Mouse (Mus musculus) heart, adult 8-10 months (tissue): ENCODE measurements around the gene Cdc20. TPM values are rescaled to one million over a fixed set of nuclear protein-coding genes. Genes with fewer than 3 reads are reported as not detected.

Source experiments
- DNase-seq: peaks from one replicate; pipeline ENCODE4 v3.0.0; 2022; ENCODE audit warnings: low spot score
- total RNA-seq, 4 experiments: library from RNA; stranded (reverse); gene quantifications; 2 replicates each; pipeline ENCODE4 v1.2.4; 2022

The Cdc20 gene
- total RNA-seq = 1 to 10 TPM in 3 of 4 experiments, under 1 TPM in 1; 0.47 to 1.4 (median 1.0) TPM

GRCm38 (mm10) chr4:118436820-118437603, at the start of gene Cdc20:
Gene Cdc20, minus strand, starts transcription at chr4:118437352.
- peak; percentile 93 for DNase-seq

DNA sequence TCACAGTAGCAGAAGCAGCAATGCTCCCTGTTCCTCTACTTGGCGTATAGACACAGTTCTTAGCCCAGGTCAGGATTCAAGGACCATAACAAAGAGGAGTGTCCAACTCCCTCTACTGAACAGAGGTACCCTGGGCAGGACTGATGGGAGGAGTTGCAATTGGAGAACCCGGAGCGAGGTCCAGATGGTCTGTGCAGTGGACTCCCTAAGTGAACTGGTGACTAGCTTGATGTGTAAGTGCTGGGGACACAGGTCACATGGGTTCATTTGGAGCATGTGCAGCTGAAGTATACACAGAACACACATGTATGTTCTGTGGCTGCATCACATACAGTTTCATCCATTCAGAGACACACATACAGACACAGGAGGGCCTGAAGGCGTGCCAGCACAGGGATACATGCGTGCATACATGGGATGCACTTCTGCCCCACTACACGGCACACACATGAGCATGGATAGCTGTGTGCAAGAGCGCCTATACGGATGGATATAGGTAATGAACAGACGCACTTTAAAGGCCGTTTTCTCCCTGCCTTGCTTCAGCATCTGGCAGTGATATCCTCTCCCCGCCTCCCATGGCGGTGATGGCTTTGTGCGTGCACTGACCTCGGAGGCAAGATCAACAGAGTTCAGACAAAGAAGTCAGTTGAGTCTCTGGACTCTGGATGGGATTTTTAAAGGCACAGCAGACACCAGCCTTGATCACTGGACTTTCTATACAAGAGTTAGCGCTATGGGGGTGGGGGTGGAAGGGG, 39.8 kb upstream of the Cdc20 start:
- no peak for DNase-seq

DNA sequence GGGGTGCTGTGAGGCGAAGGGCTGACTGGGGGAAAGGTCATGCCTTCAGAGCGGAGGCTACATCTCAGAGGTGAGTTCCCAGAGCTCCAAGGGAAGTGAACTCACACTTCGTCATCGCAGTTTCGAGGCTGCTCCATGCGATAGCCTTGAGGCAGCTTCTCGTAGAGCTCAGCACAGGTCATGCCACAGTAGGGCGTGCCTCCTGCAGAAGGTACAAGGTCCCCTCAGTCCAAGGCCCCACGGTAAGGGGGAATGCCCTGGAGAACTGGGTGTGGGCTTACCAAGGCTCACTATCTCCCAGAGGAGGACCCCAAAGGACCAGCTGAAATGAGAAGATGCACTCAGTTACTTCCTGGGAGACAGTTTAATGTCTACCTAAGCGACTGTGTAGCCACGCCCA, 35.5 kb upstream of the Cdc20 start:
- no peak for DNase-seq

- no peak for DNase-seq
Observed at GRCm38 (mm10) chr4:118471281-118471680, 34.1 kb upstream of the Cdc20 start.

DNA sequence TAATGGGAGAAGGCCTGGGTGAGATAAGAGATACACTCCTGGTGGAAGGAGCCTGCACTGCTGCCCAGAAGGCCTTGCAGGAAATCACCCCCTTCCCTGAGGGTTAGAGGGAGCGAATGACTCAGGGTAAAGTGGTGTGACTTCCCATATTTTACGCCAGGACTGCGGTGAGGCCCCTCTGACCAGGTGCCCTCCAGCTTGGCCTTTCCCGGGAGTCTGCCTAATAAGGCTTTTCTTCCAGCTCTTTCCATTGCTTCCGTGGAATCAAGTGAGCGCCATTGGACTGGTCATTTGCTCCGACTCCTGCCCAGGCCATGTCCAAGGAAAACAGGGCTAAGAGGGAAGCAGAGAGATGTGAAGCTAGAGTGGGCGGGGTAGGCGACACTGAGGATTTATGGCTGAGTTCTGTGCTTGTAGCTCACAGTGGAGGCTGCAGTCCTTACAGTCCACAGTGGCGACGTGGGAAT, 28.6 kb upstream of the Cdc20 start:
- no peak for DNase-seq

DNA sequence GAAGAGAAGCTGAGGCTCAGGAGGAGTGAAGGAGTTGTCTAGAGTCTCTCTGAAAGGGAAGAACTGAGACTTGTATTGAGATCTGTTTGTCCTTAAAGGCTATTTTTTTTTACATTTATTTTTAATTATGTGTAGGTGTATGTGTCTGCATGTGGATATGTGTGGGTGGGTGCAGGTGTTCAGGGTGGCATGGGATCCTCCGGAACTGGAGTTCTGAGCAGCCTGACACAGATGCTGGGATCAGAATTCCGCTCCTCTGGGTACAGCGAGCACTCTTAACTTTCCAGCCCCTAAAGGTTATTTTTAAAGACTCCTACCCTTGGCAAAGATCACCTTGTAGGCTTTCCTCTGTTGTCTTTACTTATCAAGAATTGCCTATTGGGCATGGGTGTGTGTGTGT, 27.8 kb upstream of the Cdc20 start:
- no peak for DNase-seq

DNA sequence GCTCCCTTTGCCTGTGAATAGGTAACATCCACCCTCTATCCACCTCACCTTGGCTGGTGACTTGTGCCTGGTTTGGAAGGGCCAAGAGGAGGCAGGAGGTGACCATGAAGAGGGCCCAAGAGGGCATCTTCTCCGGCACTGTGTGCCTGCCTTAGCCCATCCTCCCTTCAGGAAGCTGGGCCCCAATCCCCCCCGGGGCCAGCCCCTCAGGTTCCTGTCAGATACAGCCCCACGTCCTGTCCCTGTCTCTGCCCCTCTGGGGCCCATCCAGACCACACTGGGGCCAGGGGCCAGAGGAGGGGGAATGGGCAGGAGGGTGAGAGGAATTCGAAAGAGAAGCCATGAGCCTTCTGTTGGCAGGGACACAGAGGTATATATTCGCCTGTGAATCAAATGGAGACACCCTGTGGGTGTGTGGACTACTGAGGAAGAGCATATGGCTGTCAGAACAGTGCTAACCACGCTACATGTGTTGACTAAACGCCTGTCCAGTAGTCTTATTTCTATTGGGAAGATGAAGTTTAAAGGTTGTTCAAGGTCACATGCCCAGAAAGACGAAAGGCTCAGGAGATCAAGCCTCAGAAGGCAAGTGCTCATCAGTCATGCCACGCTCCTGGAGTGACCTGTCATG, 20.3 kb upstream of the Cdc20 start, which contains the start of gene Mpl:
Gene Mpl (minus strand): TSS at position 169 of the 631 bp plus-strand sequence.
- DNase-seq = no peak

- no peak for DNase-seq
Observed at GRCm38 (mm10) chr4:118446415-118447153, 9.4 kb upstream of the Cdc20 start.

DNA sequence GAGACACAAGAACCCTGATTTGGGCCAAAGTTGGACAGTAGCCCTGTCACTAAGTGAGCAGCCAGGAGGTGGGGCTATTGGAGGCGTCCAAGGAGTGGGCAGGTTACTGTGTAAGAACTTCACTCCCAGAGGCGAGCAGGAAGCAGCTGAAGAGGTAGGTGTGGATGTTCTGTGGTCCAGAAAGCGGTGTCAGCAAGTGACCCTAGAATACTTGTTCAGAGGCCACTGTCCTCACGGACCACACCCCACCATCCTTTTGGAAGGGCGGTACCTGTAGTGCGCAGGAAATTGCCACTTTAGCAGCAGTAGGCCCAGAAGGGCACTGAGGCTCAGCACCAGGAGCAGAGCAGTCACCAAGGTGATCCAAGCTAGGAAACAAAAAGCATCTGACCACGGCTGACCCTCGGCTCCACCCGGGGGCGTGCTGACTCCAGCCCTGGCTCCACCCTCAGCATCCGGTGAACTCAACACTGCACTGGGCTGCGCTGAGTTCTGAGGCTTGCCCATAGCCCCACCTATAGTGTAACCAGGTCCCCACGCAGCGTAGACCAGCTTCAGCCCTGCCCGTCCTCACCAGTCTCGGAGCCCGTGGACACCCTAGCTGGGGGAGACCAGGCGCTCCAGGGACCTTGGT, 8.7 kb upstream of the Cdc20 start:
- DNase-seq = peak; percentile 59

- no peak for DNase-seq
Observed at GRCm38 (mm10) chr4:118445088-118445487, 7.9 kb upstream of the Cdc20 start.

GRCm38 (mm10) chr4:118437829-118438253, 689 bp upstream of the Cdc20 start:
- peak; percentile 60 for DNase-seq

DNA sequence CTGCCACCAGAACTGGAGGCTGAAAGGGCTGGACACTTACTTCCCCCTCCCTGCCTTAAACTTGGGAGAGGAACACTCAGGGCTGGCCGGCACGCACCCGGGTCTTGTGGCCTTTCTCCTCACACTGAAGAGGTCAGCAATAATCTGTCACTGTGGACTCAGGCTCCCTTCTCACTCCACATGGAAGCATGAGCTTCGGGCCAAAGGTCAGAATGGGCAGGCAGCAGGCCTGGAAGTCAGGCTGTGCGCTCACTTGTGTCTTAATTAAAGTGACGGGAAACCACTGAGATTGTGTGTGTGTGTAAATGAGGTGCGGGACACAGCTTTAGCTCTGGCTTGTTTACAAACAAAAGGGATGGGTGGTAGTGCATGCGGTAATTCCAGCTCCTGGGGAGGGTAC, 4.8 kb downstream of the Cdc20 start:
- no peak for DNase-seq

DNA sequence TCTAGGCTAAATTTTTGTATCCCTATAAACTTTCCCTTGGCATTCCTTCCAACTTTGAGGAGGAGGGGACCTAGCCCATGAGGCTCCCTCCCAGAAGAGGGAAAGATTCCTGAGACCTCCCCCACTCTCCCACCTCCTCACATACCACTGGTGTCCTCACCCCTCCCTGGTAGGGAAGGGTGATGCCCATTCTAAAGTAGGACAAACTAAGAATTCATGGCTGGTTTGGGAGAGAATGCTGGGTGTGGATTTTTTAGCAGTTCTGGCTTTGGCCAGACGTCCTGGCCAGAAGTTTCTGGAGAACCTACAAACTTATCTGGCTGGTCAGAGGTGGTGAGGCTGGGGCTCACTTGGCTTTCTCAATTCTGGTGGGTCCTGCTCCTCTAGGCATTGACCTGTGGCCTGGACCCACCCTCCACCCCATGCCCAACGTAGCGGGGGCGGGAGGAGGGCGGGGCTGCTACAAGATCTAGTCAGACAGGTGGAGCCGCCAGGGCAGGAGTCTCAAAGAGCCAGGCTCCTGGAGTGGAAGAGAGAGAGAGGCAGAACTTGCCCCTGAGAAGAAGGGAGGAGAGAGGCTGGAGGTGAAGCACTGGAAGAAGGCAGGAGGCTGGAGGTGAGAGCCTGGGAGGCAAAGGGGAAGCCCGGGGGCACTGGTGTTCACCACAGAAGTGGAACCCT, 7.8 kb downstream of the Cdc20 start:
- no peak for DNase-seq

DNA sequence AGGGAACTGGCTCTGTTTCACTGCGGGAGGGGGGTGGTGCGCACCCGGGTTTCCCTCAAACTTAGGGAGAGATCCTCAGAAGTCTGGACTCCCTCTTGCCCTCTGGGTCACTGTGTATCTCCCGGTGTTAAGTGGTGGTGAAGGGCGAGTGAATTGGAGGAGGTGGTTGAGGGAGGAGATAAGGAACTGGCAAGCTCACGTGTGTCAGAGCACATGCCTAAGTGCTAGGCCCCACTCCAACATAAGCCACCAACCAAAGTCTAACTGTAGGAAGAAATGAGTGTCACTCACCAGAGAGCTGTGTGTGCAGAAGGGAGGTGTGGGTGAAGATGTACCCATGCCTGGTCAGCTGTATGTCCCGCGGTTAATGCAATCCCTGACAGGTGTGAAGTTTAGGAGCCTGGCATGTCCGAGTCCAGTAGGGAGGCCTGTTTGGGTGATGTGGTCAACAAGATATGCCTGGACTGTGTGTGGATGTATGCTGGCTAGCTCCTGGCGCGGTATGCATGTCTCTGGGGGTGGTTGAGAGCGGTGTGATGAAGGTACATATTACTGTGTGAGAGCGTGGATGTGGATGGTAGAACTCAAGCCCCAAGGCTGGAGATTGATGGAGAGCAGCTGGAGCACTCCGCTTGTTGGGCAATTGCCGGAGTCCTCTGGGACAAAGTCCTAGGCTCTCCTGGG, 8.5 kb downstream of the Cdc20 start:
- no peak for DNase-seq

DNA sequence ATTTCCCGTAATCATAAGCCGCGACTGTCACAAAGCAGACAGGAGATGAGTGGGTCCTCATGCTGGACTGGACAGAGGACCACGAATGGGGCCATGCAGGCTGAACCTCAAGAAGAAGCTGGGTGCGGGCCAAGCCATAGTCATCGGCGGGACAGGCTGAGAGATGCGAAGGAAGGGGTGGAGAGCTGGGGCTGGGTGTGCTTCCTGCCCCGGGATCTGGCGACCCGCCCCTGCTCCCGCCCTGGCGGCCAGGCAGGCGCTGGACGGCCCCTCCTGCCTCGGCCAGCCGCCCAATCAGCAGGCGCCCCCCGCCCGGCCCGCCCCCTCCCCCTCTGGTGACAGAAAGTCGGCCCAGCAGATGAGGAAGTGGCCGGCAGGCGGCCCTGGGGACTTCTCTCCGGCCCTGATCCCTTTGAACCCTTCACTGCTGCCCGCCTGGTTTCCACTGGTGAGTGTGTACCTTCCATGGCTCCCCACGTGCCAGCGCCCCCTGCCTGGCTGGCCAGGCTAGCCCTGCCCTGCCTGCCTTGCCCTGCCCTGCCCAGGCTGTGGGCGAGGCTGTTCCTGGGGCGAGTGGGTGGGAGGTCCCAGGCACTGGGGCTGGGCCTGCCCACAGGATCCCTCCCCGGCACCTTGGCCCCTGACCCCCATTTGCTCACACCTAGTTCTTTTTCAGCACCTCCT, 9.2 kb downstream of the Cdc20 start, which contains the start of gene Elovl1:
Gene Elovl1 (plus strand): TSS at position 326 of the 684 bp plus-strand sequence.
- peak; percentile 90 for DNase-seq

GRCm38 (mm10) chr4:118427415-118427767, 9.8 kb downstream of the Cdc20 start:
- no peak for DNase-seq

DNA sequence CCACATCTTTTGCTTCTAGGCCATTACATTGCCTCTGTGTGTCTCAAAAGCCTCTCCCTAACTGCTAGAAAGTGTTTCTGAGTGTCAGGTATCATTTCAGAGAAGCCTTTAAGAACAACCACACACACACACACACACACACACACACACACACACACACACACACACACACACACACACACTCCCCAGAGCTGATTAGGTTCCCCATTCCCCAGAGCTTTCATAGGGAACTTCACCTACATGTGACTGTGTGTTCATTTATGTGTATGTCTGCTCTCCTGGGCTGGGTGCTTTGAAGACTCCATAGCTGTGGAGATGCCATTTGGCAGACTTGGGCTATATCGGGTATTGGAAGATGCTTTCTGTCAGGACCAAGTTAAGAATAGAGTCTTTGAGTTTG, 11.8 kb downstream of the Cdc20 start:
- no peak for DNase-seq

DNA sequence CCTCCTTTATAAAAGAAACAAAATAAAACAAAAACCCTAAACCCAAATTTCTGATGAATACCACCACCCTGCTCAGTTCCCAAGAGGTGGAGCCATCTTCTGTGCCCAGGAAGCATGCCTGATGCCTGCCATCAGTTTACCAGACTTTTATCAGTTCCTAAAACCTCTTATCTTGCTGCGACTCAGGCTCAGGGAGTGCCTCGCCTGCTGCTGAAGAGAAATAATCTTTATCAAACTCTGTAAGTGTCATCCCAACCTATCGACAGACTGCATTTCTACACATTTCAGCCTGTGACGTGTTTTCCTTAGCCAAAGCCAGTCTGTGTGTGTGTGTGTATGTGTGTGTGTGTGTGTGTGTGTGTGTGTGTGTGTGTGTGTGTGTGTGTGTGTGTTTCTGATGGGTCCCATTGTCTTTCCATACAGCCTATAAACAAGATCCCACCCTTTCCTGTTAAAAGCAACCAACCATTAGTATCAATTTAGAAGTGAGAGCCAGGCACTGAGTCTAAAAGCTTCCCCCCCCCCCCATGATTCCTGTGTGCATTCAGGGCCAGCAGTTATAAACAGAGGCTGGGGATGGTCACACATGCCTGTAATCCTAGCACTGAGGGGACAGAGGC, 12.5 kb downstream of the Cdc20 start:
- no peak for DNase-seq

- DNase-seq = no peak
Observed at GRCm38 (mm10) chr4:118421384-118421783, 15.8 kb downstream of the Cdc20 start.
